Mouse (Mus musculus): ENCODE data around the gene Htra2. TPM values are rescaled to one million over a fixed set of nuclear protein-coding genes. Genes with fewer than 3 reads are reported as not detected.

The Htra2 gene
- 10 to 100 TPM; 52.9 to 54.5 TPM for total RNA-seq (2021)
- long read RNA-seq, experiment 1, transcript Htra2-201 (8 exons, 1,725 nt) = major isoform, 20 of 42 reads
- long read RNA-seq, experiment 1, partial matches to known transcripts = 5 of 42 reads
- long read RNA-seq, experiment 1, other reads (novel, unspliced or antisense) = 11 of 42 reads
- long read RNA-seq, experiment 2, transcript Htra2-201 (8 exons, 1,725 nt) = major isoform, 16 of 38 reads
- long read RNA-seq, experiment 2, partial matches to known transcripts = 2 of 38 reads
- long read RNA-seq, experiment 2, other reads (novel, unspliced or antisense) = 17 of 38 reads

DNA sequence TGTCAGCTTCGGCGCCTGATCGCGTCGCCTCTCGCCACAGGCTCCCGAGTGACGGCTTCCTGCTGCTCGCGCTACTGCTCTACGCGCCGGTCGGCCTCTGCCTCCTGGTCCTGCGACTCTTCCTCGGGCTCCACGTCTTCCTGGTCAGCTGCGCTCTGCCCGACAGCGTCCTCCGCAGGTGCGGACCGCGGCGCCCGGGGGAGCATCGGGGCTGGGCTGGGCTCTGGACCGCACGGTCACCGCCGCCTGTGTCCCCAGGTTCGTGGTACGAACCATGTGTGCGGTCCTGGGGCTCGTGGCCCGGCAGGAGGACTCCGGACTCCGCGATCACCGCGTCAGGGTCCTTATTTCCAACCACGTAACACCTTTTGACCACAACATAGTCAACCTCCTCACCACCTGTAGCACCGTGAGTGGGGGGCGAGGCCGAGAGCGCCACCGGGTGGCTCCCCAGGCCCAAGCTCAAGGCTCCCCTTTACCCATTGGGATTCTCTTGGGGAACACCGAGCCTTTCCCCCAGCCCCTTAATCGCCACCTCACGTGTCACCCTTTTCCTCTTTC is at the start of gene Htra2:
TSS of gene Htra2 (minus strand) at position 403 of the 561 bp plus-strand sequence.
- DNase-seq (ENCODE audit: low spot score in 2 of 2) = peak in 1 of 2 experiments; percentile 48
- Histone ChIP-seq H3K27ac (peak within 1 kb of the TSS; percentile 95), H3K4me3 (peak within 1 kb of the TSS; percentile 91)
- TF ChIP-seq CTCF (conservative IDR thresholded peaks at IDR 0.05) = peak; percentile 70

- TF ChIP-seq CTCF (conservative IDR thresholded peaks at IDR 0.05) = no peak
- DNase-seq (ENCODE audit: low spot score in 2 of 2) = peak in 1 of 2 experiments; percentile 85
- Histone ChIP-seq H3K4me3 (no peak overlapping the region), H3K27ac (peak overlapping the region; percentile 93)
Observed at GRCm38 (mm10) chr6:83104158-83104557, 49.1 kb upstream of the Htra2 start.

DNA sequence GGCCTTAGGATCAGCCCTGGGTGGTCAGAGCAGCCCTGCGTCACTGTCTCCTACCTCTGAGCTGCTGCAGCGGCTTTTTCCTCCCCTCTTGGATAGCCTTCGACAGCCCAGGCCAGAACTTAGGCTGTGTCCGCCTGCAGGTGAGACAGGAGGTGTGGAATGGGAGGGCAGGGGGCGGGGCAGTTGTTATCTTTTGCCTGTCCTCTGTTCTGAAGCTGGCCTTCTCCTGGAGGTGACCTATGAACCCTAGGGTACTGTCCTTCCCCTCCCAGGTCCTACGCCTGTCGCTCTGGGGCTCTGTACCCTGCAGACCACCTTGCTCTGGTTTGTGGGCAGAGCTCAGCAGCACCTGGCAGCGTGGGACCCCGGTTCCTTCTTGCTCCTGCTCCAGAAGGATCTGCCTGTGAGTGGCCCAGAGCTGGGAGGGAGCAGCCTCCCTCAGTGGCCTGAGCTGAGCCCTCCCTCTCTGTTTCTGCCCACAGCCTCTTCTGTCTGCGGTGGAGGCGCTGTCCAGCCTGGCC is 48.1 kb upstream of the Htra2 start:
- H3K27ac ChIP-seq = peak overlapping the region; percentile 93
- DNase-seq (ENCODE audit: low spot score in 2 of 2) = no peak
- H3K4me3 ChIP-seq = peak overlapping the region; percentile 83
- TF ChIP-seq CTCF (conservative IDR thresholded peaks at IDR 0.05) = no peak

- TF ChIP-seq CTCF (conservative IDR thresholded peaks at IDR 0.05) = peak; percentile 63
- DNase-seq (ENCODE audit: low spot score in 2 of 2) = peak in 1 of 2 experiments; percentile 59
- peak overlapping the region; percentile 93 for H3K27ac ChIP-seq
- H3K4me3 ChIP-seq = peak overlapping the region; percentile 83
Observed at GRCm38 (mm10) chr6:83101688-83102556, 46.8 kb upstream of the Htra2 start.

- Histone ChIP-seq H3K27ac (peak within 1 kb of the TSS; percentile 93), H3K4me3 (peak within 1 kb of the TSS; percentile 83)
- peak; percentile 71 for TF ChIP-seq CTCF (conservative IDR thresholded peaks at IDR 0.05)
- peak; percentile 82 to 90 for DNase-seq (ENCODE audit: low spot score in 2 of 2)
Observed at GRCm38 (mm10) chr6:83101316-83101687, 46.2 kb upstream of the Htra2 start, which contains the start of the genes Ccdc142 and Gm42688. Gene Ccdc142 (plus strand): TSS chr6:83101601. Gene Gm42688 (plus strand): TSS chr6:83101617.

DNA sequence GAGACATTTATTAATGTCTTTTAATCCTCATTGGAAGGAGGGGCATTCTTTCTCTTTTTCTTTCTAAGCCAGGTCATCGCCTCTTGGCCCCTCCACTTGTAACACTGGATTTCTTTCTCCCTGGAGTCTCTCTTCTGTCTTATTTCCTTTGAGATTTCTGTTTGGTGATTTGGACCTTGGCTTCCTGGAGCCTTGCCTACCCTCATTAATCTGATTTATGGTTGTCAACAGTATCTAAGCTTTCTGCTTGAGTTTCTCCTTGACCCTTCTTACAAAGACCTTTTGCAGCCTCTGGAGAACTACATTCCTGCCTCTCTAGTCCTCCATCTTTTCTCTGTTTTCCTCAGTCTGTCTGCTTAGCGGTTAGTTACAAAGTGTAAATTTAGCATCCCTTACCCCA is 43.3 kb upstream of the Htra2 start:
- no peak for DNase-seq (ENCODE audit: low spot score in 2 of 2)
- Histone ChIP-seq H3K4me3 (no peak overlapping the region), H3K27ac (no peak overlapping the region)
- no peak for TF ChIP-seq CTCF (conservative IDR thresholded peaks at IDR 0.05)

DNA sequence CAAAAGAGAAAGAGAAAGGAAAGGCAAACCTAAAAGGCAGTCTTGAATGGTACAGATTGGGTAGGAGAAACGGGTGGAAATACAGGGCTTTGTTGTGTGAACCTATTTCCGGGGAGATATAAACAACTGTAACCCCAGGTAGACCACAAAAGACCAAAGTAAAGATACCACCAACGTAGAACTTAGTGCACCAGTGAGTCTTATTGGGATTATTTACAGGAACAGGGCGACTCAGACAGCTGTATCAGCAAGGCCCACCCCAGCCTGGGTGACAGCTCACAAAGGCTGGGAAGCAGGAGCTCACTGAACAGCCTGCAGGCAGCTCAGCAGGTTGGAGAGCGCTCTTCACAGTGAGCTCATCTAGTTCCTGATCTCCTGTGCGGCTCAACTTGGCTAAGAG is 40.9 kb upstream of the Htra2 start:
- no peak overlapping the region for H3K27ac ChIP-seq
- H3K4me3 ChIP-seq = no peak overlapping the region
- DNase-seq (ENCODE audit: low spot score in 2 of 2) = no peak
- TF ChIP-seq CTCF (conservative IDR thresholded peaks at IDR 0.05) = no peak

DNA sequence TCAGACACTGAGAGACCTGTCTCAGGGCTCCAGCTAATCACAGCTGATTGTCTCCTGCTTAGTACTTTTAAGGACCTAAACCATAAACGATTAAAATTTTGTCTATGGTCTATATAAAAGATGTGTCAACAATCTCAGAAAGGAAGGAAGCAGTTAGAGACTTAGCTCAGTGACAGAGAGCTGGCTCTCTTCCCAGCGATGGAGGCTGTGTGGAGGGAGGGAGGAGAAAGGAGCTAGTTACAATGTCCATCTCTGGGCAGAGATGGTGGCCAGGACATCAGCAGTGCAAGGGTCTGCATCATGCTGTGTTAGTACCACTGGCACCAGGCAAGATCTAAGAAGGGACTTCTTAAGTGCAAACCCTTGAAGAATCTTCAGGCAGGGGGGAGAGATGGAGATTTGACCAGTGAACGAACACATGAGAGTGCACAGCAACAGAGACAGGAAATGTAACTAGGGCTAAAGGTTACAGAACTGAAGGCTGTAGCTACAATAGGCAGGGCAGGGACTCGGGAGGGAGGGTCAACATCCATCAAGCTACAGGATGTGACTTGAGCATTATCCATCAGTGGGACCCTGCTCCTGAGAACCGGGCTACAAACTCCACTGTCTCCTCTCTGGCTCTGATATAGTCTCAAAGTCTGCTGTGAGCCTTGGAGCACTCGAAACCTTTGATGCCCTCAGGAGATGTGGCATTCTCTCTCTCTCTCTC is 37.5 kb upstream of the Htra2 start:
- Histone ChIP-seq H3K27ac (no peak overlapping the region), H3K4me3 (no peak overlapping the region)
- TF ChIP-seq CTCF (conservative IDR thresholded peaks at IDR 0.05) = no peak
- DNase-seq (ENCODE audit: low spot score in 2 of 2) = no peak

- Histone ChIP-seq H3K4me3 (peak overlapping the region; percentile 24; the same call in 1 of the 2 replicates), H3K27ac (no peak overlapping the region)
- no peak for DNase-seq (ENCODE audit: low spot score in 2 of 2)
- no peak for TF ChIP-seq CTCF (conservative IDR thresholded peaks at IDR 0.05)
Observed at GRCm38 (mm10) chr6:83087926-83088260, 32.8 kb upstream of the Htra2 start.

DNA sequence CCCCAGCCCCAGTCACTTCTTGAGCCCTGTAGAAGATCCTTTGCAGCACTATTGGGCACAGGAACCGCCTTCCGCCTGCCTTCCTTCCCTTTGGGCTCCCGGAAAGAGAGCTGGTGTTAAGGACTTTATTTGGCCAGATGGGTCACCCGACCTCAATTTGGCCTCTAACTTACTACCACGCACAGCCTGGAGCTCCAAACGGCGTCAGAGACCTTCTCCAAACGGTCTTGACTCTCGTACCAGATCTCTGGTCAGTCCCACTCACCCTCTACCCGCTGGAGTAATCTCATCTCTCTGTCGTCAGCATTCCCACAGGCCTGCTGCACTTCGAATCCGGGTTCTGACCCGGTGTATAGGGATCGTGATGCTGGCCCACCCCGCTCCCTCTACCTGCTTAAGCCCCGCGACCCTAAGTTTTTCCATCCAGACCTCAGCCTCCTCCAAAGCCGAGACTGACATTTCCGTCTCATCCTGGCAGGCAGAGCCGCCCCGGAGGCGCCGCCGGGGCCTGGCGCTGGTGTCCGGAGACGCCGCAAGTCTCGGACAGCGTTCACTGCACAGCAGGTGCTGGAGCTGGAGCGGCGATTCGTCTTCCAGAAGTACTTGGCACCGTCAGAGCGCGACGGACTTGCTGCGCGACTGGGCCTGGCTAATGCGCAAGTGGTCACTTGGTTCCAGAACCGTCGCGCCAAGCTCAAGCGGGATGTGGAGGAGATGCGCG is 32.3 kb upstream of the Htra2 start:
- TF ChIP-seq CTCF (conservative IDR thresholded peaks at IDR 0.05) = no peak
- no peak for DNase-seq (ENCODE audit: low spot score in 2 of 2)
- H3K4me3 ChIP-seq = peak overlapping the region; percentile 24; the same call in 1 of the 2 replicates
- H3K27ac ChIP-seq = no peak overlapping the region

DNA sequence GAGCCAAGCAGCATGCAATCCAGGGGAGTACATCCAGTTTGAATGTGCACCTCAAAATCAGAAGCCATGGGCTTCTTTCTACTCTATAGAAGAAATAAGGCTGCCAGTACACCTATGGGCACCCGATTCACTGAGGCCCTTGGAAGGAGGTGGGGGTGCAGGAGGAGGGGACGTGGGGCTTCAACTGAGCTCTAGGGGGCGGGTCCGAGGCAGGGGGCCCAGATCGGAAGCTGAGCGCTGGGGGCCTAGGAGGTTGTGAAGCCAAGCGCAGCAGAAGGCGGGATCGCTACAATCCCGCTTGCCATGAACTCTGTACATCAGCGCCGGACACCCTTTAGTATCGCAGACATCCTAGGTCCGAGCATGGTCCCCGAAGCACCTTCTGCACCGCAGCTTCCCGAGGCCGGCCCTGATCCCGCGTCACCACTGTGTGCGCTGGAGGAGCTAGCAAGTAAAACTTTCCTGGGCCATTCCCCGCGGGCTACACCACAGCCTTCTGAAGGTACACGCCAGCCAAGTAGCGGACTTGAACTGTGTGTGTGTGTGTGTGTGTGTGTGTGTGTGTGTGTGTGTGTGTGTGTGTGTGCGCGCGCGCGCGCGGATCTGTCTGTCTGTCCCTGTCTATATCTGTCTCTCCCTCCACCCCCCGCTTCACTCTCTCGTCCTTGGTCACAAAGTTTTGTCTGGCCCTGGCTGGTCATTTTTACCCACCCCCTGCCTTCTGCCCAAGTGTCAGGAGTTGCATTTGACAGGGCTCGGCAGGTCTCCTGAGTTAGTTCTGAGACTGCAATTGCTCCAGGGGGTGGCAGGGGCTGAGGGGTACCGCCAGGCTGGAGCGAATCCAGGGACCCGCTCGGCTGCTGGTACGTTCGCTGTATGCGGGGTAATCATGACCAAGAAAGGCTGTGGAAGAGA is 31.3 kb upstream of the Htra2 start, which contains the start of gene Lbx2:
TSS of gene Lbx2 (plus strand) at position 247 of the 915 bp plus-strand sequence.
- no peak for DNase-seq (ENCODE audit: low spot score in 2 of 2)
- H3K27ac ChIP-seq = no peak within 1 kb of the TSS
- no peak within 1 kb of the TSS; the same call in 1 of the 2 replicates for H3K4me3 ChIP-seq
- TF ChIP-seq CTCF (conservative IDR thresholded peaks at IDR 0.05) = no peak

All from layer of hippocampus, adult 2 months (tissue).